Comparison of ENCODE assay signal across 18 mouse cellular contexts in genomic region chr13:117676418-117676817, GRCm38 (mm10).
"Had no signal": no experiment of that assay in that cellular context is flagged by ENCODE, and none has a peak within 500 bp of the region (broad histone marks: within the 10 kb centered on the region; RNA-seq: fewer than 3 reads in every experiment).

No protein-coding gene starts in this region.

- H3K36me3 ChIP-seq: liver, embryonic 13.5 days; midbrain, embryonic 12.5 days; neural tube, embryonic 13.5 days; stomach, embryonic 15.5 days had no signal

- H3K27ac ChIP-seq: kidney, postnatal 0 days; left cerebral cortex, adult 2 months; liver, embryonic 13.5 days; midbrain, embryonic 12.5 days; neural tube, embryonic 13.5 days; stomach, embryonic 15.5 days had no signal

- H3K4me3 ChIP-seq: left cerebral cortex, adult 2 months; liver, embryonic 13.5 days; midbrain, embryonic 12.5 days; myocyte; neural tube, embryonic 13.5 days; stomach, embryonic 15.5 days had no signal

- H3K27me3 ChIP-seq: liver, embryonic 13.5 days; midbrain, embryonic 12.5 days; neural tube, embryonic 13.5 days; stomach, embryonic 15.5 days had no signal

- H3K4me2 ChIP-seq: liver, embryonic 13.5 days; midbrain, embryonic 12.5 days; neural tube, embryonic 13.5 days; stomach, embryonic 15.5 days had no signal

- H3K9ac ChIP-seq: liver, embryonic 13.5 days; midbrain, embryonic 12.5 days; neural tube, embryonic 13.5 days; stomach, embryonic 15.5 days had no signal

- DNase-seq: kidney, adult 2 months; kidney, postnatal 25 days; layer of hippocampus, postnatal 36 days; liver, embryonic 13.5 days; lung, adult 2 months; lung, postnatal 14 days; lung, postnatal 4 days; retina, postnatal 1 day; right cerebral cortex, postnatal 25 days; spleen, adult 18-20 months; thymus, adult 18-20 months; thymus, postnatal 36 days had no signal

- H3K9me3 ChIP-seq: liver, embryonic 13.5 days; midbrain, embryonic 12.5 days; neural tube, embryonic 13.5 days; stomach, embryonic 15.5 days had no signal

- H3K4me1 ChIP-seq: liver, embryonic 13.5 days; midbrain, embryonic 12.5 days; neural tube, embryonic 13.5 days; stomach, embryonic 15.5 days had no signal
